Mouse (Mus musculus): Measurements from ENCODE around the gene Aass.

The Aass gene

GRCm38 (mm10) chr6:23132573-23133181 lies at the start of gene Aass:
Gene Aass (minus strand): TSS chr6:23132986.
- no peak; the same call in 1 of the 2 replicates for TF ChIP-seq GATA4 (IDR thresholded peaks at IDR 0.05; ENCODE audit: insufficient replicate concordance, low read length)

GRCm38 (mm10) chr6:23180096-23180495 lies 47.3 kb upstream of the Aass start:
- no peak for TF ChIP-seq GATA4 (IDR thresholded peaks at IDR 0.05; ENCODE audit: insufficient replicate concordance, low read length)

GRCm38 (mm10) chr6:23153112-23153511 lies 20.3 kb upstream of the Aass start:
- no peak for TF ChIP-seq GATA4 (IDR thresholded peaks at IDR 0.05; ENCODE audit: insufficient replicate concordance, low read length)

- peak; percentile 82; the same call in 1 of the 2 replicates for TF ChIP-seq GATA4 (IDR thresholded peaks at IDR 0.05; ENCODE audit: insufficient replicate concordance, low read length)
These were observed 14.4 kb upstream of the Aass start for GRCm38 (mm10) chr6:23147221-23147620.

- peak; percentile 96 for TF ChIP-seq GATA4 (IDR thresholded peaks at IDR 0.05; ENCODE audit: insufficient replicate concordance, low read length)
These were observed 11.2 kb upstream of the Aass start for GRCm38 (mm10) chr6:23143980-23144379.

- TF ChIP-seq GATA4 (IDR thresholded peaks at IDR 0.05; ENCODE audit: insufficient replicate concordance, low read length) = no peak
These were observed 1.8 kb downstream of the Aass start for GRCm38 (mm10) chr6:23131015-23131414.

- TF ChIP-seq GATA4 (IDR thresholded peaks at IDR 0.05; ENCODE audit: insufficient replicate concordance, low read length) = no peak
These were observed 3.6 kb downstream of the Aass start for GRCm38 (mm10) chr6:23129201-23129600.

- TF ChIP-seq GATA4 (IDR thresholded peaks at IDR 0.05; ENCODE audit: insufficient replicate concordance, low read length) = no peak
These were observed 6.1 kb downstream of the Aass start for GRCm38 (mm10) chr6:23126706-23127105.

GRCm38 (mm10) chr6:23125831-23126230 lies 7.0 kb downstream of the Aass start:
- TF ChIP-seq GATA4 (IDR thresholded peaks at IDR 0.05; ENCODE audit: insufficient replicate concordance, low read length) = no peak

GRCm38 (mm10) chr6:23124823-23125222 lies 8.0 kb downstream of the Aass start:
- TF ChIP-seq GATA4 (IDR thresholded peaks at IDR 0.05; ENCODE audit: insufficient replicate concordance, low read length) = no peak

GRCm38 (mm10) chr6:23122934-23123333 lies 9.9 kb downstream of the Aass start:
- TF ChIP-seq GATA4 (IDR thresholded peaks at IDR 0.05; ENCODE audit: insufficient replicate concordance, low read length) = no peak

- TF ChIP-seq GATA4 (IDR thresholded peaks at IDR 0.05; ENCODE audit: insufficient replicate concordance, low read length) = no peak
These were observed 18.0 kb downstream of the Aass start for GRCm38 (mm10) chr6:23114781-23115180.

- TF ChIP-seq GATA4 (IDR thresholded peaks at IDR 0.05; ENCODE audit: insufficient replicate concordance, low read length) = no peak
These were observed 25.7 kb downstream of the Aass start for GRCm38 (mm10) chr6:23107069-23107468.

GRCm38 (mm10) chr6:23106373-23106772 lies 26.4 kb downstream of the Aass start:
- TF ChIP-seq GATA4 (IDR thresholded peaks at IDR 0.05; ENCODE audit: insufficient replicate concordance, low read length) = peak; percentile 83

- no peak for TF ChIP-seq GATA4 (IDR thresholded peaks at IDR 0.05; ENCODE audit: insufficient replicate concordance, low read length)
These were observed 48.0 kb downstream of the Aass start for GRCm38 (mm10) chr6:23084587-23085421.

GRCm38 (mm10) chr6:23079991-23080680 lies 52.6 kb downstream of the Aass start:
- no peak for TF ChIP-seq GATA4 (IDR thresholded peaks at IDR 0.05; ENCODE audit: insufficient replicate concordance, low read length)
